Mouse (Mus musculus) liver, embryonic 13.5 days (tissue): Measurements from ENCODE around the gene Tmem54. TPM values are rescaled to one million over a fixed set of nuclear protein-coding genes. Genes with fewer than 3 reads are reported as not detected.

ENCODE experiments used
- ATAC-seq: fragments of 200-750 bp; cut with Nextera tagmentation; 2 replicates; pipeline ENCODE4 v1.8.0; 2017; ENCODE audit warnings: low read depth, mild to moderate bottlenecking, moderate number of reproducible peaks, moderate library complexity
- DNase-seq: peaks from one replicate; pipeline ENCODE4 v3.0.0; 2022
- H3K27ac ChIP-seq: fragments of 300-500 bp; sonication (generic); 2 replicates; pipeline ENCODE4 v1.5.1; 2015; ENCODE audit warnings: moderate library complexity, mild to moderate bottlenecking, inconsistent platforms
- H3K27me3 ChIP-seq: fragments of 300-500 bp; sonication (generic); 2 replicates; pipeline ENCODE4 v1.6.1; 2015; ENCODE audit warnings: mild to moderate bottlenecking, inconsistent platforms
- H3K36me3 ChIP-seq: fragments of 300-500 bp; sonication (generic); 2 replicates; pipeline ENCODE4 v1.6.1; 2015; ENCODE audit warnings: mild to moderate bottlenecking, inconsistent platforms
- H3K4me1 ChIP-seq: fragments of 300-500 bp; sonication (generic); replicated peaks from 2 replicates; pipeline ENCODE4 v1.6.1; 2015; ENCODE audit warnings: inconsistent platforms
- H3K4me2 ChIP-seq: fragments of 300-500 bp; sonication (generic); 2 replicates; pipeline ENCODE4 v1.6.1; 2015; ENCODE audit warnings: inconsistent platforms, mild to moderate bottlenecking, moderate library complexity
- H3K4me3 ChIP-seq: fragments of 300-500 bp; sonication (generic); replicated peaks from 2 replicates; pipeline ENCODE4 v1.5.1; 2015; ENCODE audit warnings: mild to moderate bottlenecking, inconsistent platforms
- H3K9ac ChIP-seq: fragments of 300-500 bp; sonication (generic); 2 replicates; pipeline ENCODE4 v1.6.1; 2015; ENCODE audit warnings: mild to moderate bottlenecking, inconsistent platforms
- H3K9me3 ChIP-seq: fragments of 300-500 bp; sonication (generic); replicated peaks from 2 replicates; pipeline ENCODE4 v1.6.1; 2016; ENCODE audit warnings: inconsistent platforms
- WGBS: fragments of 180-500 bp; shearing (Covaris S2); methylation state at CpG from one replicate; pipeline ENCODE4 v1.1.7; 2015; ENCODE audit not compliant: insufficient replicate concordance; 5-methylcytosine and 5-hydroxymethylcytosine counted together
- polyA plus RNA-seq: library from polyadenylated mRNA; unstranded; fragments of >200 nt; fragmentation: Nextera tagmentation; extraction: Ambion mirVana; gene quantifications from 2 replicates; pipeline ENCODE4 v1.2.1, GENCODE M21; 2015

Tmem54 gene
- polyA plus RNA-seq, 1 experiment from 2014 or later, result 2.1 TPM

DNA sequence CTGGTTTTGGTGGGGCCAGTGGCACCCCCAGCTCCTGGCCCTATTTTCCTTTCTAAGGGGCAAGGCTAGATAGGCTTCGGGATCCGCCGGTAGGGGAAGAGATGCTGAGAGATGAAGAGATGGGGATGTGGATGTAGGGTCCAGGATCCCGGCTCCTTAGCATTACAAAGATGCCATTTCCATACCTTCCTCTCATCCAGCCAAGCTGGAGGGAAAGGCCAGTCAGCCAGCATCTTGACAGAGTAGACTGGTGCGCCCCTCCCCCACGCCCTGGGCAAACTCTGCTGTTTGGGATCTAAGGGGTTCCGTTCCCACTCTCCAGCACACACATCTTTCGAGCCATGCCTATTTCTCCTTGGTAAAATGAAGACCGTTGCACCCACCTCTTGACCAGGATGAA lies 725 bp downstream of the Tmem54 start:
- H3K4me3 ChIP-seq, result no peak overlapping the region

DNA sequence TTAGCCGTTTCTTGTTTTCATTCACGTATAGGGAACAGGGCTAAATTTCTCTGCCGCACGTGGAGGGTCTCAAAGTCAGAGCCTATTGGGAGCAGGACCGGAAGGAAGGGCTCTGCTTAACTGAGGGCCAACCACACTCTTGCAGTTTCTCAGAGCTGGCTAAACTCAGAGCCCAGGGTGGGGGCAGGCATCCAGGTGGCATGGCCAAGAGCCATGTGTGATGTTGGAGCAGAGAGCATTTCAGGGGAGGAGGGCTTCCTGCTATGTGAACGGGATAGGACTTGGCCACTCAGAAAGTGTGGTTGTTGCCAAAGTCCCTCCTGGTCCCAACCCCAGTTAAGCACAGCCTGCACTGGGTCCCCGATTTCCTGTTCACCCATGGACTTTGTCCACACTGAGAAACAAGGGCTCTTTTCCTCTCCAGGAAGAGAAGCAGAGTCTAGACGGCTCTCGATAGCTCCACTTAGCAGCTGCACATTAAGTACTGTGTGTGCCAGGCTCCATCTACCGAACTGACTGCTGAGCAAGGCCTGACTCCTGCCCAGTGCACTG lies 2.1 kb downstream of the Tmem54 start:
- 51% methylated on average over 10 of the region's 10 CpGs for WGBS
- no peak overlapping the region for H3K27ac ChIP-seq
- no peaks in the 10 kb centered on the region for H3K9me3 ChIP-seq
- no peak for ATAC-seq
- H3K36me3 ChIP-seq, result no peaks in the 10 kb centered on the region
- H3K4me2 ChIP-seq, result no peak overlapping the region
- DNase-seq, result no peak
- H3K27me3 ChIP-seq, result peaks cover 55% of the 10 kb centered on the region
- no peak overlapping the region for H3K4me3 ChIP-seq
- H3K9ac ChIP-seq, result no peak overlapping the region
- H3K4me1 ChIP-seq, result peaks cover 30% of the 10 kb centered on the region

More for the DNA sequence above, 725 bp downstream of the Tmem54 start:
- Histone ChIP-seq H3K27me3 (peaks cover 55% of the 10 kb centered on the region), H3K9me3 (no peaks in the 10 kb centered on the region), H3K27ac (no peak overlapping the region), H3K36me3 (no peaks in the 10 kb centered on the region), H3K9ac (no peak overlapping the region), H3K4me1 (peaks cover 31% of the 10 kb centered on the region), H3K4me2 (peak overlapping the region; percentile 48; the same call in 1 of the 2 replicates)
- no peak for DNase-seq
- WGBS, result 17% methylated on average over 9 of the region's 9 CpGs
- no peak for ATAC-seq

DNA sequence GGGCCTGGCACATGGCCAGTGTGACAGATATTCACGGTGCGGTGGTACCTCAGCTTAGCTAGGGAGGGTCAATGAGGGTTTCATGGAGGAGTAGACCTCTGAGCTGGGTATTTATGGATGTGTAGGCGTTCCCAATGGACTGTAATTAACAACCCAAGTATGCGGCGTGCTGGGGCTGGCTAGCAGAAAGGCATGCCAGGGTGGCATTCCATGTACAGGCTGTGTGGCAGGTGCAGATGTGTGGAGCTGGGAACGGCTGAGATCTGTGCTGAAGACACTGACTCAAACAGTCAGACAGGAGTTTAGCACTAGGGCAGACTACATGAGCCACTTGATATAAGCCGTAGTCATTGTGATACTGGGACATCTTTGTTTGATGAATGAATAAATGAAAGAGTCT lies 3.3 kb downstream of the Tmem54 start:
- H3K27me3 ChIP-seq, result peaks cover 51% of the 10 kb centered on the region
- no peaks in the 10 kb centered on the region for H3K9me3 ChIP-seq
- H3K36me3 ChIP-seq, result no peaks in the 10 kb centered on the region
- H3K4me3 ChIP-seq, result no peak overlapping the region
- no peak overlapping the region for H3K9ac ChIP-seq
- ATAC-seq (no peak), DNase-seq (no peak)
- no peak overlapping the region for H3K4me2 ChIP-seq
- peaks cover 26% of the 10 kb centered on the region for H3K4me1 ChIP-seq
- WGBS, result 75% methylated on average over 7 of the region's 7 CpGs
- no peak overlapping the region for H3K27ac ChIP-seq

DNA sequence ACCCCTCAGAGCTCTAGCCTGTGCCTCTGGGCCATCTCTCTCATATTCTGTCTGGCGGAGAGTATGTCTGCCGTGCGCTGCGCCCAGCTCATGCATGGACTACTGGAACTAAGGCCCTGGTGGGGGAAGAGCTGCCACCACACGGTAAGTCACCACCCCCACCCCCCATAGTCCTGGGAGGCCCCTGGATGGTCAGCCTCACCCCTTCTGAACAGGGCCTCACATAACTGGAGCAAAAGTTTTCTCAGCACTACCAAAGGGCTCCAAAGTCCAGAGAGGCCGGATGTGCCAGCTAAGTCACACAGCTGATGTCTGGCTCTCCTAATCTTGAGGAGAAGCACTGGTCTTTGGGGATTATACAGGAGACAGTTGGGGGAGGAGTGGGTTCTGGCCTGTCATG lies 5.5 kb downstream of the Tmem54 start:
- 68% methylated on average over 6 of the region's 6 CpGs for WGBS
- no peaks in the 10 kb centered on the region for H3K36me3 ChIP-seq
- H3K27me3 ChIP-seq, result peaks cover 48% of the 10 kb centered on the region
- H3K4me1 ChIP-seq, result peaks cover 18% of the 10 kb centered on the region
- H3K9ac ChIP-seq, result no peak overlapping the region
- no peak overlapping the region for H3K4me3 ChIP-seq
- no peak overlapping the region for H3K4me2 ChIP-seq
- H3K27ac ChIP-seq, result no peak overlapping the region
- no peaks in the 10 kb centered on the region for H3K9me3 ChIP-seq
- ATAC-seq (no peak), DNase-seq (no peak)

DNA sequence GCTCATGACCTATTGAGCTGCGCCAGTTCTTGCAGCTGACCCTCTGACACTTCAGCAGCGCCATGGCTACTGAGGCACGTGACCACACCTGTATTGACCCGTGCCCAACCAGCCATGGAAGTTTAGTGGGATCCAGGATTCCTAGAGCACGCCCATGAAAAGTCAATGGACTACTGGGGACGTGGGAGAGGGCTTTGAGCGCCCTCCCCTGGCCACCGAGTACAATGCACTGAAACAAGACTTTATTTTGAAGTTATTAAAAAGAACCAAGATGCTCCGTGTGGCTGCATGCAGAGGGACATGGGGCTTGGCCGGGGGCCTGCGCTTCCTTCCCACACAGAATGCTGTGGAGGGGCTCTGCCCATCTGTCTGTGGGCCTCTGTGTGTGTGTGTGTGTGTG lies 6.0 kb downstream of the Tmem54 start:
- Histone ChIP-seq H3K36me3 (no peaks in the 10 kb centered on the region), H3K4me3 (no peak overlapping the region), H3K27ac (no peak overlapping the region), H3K9me3 (no peaks in the 10 kb centered on the region), H3K4me1 (peaks cover 16% of the 10 kb centered on the region), H3K4me2 (no peak overlapping the region), H3K27me3 (peaks cover 43% of the 10 kb centered on the region), H3K9ac (no peak overlapping the region)
- ATAC-seq (no peak), DNase-seq (no peak)
- WGBS, result 44% methylated on average over 11 of the region's 11 CpGs

DNA sequence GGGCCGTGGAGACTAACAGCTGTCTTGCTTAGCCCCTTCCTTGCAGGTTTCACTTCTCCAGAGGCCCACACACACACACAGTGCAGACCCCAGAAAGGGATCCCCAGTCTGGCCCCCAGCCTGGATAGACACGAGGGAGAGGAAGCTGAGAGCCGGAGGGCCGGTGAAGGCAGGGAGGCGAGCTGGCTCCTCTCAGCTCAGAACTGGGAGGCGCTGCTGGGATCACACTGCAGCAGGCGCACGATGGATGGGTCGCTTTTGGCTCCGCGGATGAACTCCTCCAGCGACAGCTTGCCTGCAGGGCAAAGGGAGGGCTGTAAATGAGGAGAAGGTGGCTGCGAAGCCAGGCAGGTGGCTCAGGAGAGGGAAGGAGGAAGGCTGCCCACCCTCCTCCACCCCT lies 6.9 kb downstream of the Tmem54 start:
- Histone ChIP-seq H3K9me3 (no peaks in the 10 kb centered on the region), H3K36me3 (no peaks in the 10 kb centered on the region), H3K9ac (no peak overlapping the region), H3K4me1 (peaks cover 12% of the 10 kb centered on the region), H3K27ac (no peak overlapping the region), H3K27me3 (peaks cover 42% of the 10 kb centered on the region), H3K4me2 (no peak overlapping the region), H3K4me3 (no peak overlapping the region)
- DNase-seq (no peak), ATAC-seq (no peak)
- WGBS, result 67% methylated on average over 13 of the region's 13 CpGs

DNA sequence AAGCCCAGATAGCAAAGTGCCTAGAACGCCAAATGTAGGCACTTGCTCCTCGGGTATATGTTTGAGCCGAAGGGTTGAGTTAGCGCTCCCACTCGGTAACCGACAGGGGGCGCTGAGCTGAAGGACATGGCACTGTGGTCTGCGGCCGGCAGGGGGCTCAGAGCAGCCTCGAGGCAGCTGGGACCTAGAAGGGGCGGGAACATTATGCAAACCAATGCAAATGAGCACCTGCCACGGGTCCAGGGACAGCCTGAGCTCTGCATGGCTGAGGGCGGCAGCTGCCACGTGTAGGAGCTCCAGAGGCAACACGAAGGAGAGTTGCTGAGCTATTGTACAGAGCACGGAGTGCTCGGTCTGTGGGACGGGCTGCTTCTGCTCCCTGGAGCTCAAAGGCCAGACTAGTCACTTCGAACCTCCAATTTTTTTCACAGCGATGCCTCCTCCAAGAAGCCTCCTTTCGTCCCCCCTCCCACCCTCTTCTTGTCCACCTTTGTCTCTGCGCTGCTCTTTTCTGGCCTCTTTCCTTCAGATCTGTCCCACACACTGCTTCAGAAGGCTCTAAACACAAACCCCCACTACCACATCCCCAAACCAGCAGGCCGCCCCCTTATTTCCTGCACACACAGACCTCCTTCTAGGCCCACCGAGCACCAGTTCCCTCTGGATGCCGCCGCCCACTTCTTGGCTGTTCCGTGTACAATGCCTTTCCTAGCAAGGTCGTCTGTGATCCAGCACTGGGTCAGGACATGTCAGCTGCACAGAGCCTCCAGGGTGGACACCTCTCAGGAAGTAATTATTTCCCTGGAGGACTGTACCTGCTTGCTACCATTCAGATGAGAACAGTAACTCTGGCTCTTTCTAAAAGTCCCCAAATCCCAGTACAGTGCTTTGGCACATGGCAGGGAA lies 8.0 kb downstream of the Tmem54 start:
- ATAC-seq, result peak; percentile 75
- H3K9ac ChIP-seq, result no peak overlapping the region
- H3K27me3 ChIP-seq, result peaks cover 42% of the 10 kb centered on the region

DNA sequence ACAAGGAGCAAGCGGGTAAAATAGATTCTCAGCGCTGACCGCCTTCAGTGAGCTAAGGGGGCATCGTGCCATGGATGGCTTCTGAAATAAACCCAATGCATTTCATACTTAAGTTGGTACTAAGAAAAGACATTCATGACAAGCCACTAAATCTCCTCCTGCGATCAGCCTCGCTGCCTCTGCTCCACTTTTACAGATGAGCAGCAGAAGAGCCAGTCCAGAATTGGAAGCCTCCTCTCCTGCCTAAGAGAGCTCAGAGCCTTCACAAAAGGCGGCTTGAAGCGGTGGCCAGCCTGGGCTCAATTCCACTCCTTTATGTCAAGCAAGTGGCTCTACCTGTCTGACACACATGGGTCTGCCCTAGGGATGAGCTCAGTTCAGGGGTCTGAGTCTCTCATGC lies 11.4 kb downstream of the Tmem54 start:
- DNase-seq (no peak), ATAC-seq (no peak)
- Histone ChIP-seq H3K27me3 (peaks cover 73% of the 10 kb centered on the region), H3K36me3 (no peaks in the 10 kb centered on the region), H3K4me1 (peaks cover 6% of the 10 kb centered on the region), H3K4me3 (no peak overlapping the region), H3K9me3 (no peaks in the 10 kb centered on the region), H3K27ac (no peak overlapping the region), H3K9ac (no peak overlapping the region), H3K4me2 (no peak overlapping the region)
- WGBS, result 78% methylated on average over 8 of the region's 8 CpGs

More for the DNA sequence above, 8.0 kb downstream of the Tmem54 start:
- H3K4me2 ChIP-seq, result no peak overlapping the region
- WGBS, result 28% methylated on average over 28 of the region's 28 CpGs
- H3K4me1 ChIP-seq, result peaks cover 8% of the 10 kb centered on the region; the same call in 1 of the 2 replicates
- no peaks in the 10 kb centered on the region for H3K36me3 ChIP-seq
- peak; percentile 71 for DNase-seq
- no peak overlapping the region for H3K4me3 ChIP-seq
- H3K27ac ChIP-seq, result no peak overlapping the region
- H3K9me3 ChIP-seq, result no peaks in the 10 kb centered on the region

DNA sequence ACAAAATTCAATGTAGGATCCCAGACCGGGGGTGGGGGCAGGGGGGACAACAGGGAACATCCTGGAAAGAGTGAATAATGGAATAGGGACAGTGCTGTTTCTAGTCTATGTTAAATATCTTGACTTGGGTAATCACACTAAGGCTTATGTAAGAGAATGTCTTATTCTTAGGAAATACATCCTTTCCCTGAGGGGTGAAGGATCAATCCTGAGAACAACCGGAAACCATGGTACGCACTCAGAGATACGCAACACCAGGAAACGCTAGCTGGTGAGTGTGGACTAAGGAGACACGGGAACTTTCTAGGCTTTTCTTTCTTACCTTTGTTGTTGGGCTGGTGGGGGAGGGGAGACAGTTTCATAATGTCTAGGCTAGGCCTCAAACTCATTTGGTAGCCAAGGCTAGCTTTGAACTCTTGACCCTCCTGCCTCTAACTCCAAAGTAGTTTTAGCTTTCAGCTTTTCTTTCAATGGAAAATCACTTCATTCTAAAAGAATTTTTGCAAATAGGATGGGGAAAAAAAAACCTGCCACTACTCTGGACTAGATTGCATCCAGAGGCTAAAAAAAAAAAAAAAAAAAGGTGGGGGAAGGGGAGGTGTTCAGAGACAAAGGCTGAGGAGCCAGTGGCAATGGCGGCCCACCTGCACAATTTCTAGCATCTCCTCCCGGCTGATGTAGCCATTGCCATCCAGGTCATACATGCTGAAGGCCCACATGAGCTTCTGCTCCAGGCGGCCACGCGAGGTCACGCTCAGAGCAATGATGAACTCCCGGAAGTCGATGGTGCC lies 12.6 kb downstream of the Tmem54 start:
- H3K4me2 ChIP-seq, result no peak overlapping the region
- H3K36me3 ChIP-seq, result no peaks in the 10 kb centered on the region
- H3K9ac ChIP-seq, result no peak overlapping the region
- ATAC-seq (no peak), DNase-seq (no peak)
- H3K4me1 ChIP-seq, result peaks cover 6% of the 10 kb centered on the region
- no peaks in the 10 kb centered on the region for H3K9me3 ChIP-seq
- H3K27ac ChIP-seq, result no peak overlapping the region
- no peak overlapping the region for H3K4me3 ChIP-seq
- WGBS, result 71% methylated on average over 14 of the region's 14 CpGs
- peaks cover 85% of the 10 kb centered on the region for H3K27me3 ChIP-seq

DNA sequence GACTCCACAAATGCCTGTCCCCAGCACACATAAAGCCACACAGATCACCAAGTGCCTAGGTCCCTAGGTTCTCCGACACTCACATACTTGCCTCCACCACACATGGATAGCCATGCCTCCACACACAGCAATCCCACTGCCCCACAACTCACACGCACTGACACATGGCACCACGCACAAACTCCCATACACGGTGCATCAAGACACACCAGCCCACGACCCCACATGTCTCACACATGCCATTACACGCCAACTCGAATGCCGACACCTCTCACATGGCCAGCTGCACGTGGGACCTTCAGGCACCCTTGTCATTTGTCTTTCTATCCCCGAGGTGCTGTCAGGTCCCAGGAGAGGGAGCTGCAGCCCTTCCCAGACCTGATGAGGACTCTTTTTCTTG lies 14.4 kb downstream of the Tmem54 start:
- ATAC-seq (no peak), DNase-seq (no peak)
- no peak overlapping the region for H3K4me2 ChIP-seq
- 66% methylated on average over 10 of the region's 10 CpGs for WGBS
- peaks cover 7% of the 10 kb centered on the region for H3K4me1 ChIP-seq
- H3K36me3 ChIP-seq, result no peaks in the 10 kb centered on the region
- H3K9me3 ChIP-seq, result no peaks in the 10 kb centered on the region
- H3K4me3 ChIP-seq, result no peak overlapping the region
- no peak overlapping the region for H3K27ac ChIP-seq
- peaks cover 91% of the 10 kb centered on the region for H3K27me3 ChIP-seq
- H3K9ac ChIP-seq, result no peak overlapping the region
